Mouse (Mus musculus) heart, postnatal 0 days (tissue): ENCODE measurements around the gene Sla2. TPM values are rescaled to one million over a fixed set of nuclear protein-coding genes. Genes with fewer than 3 reads are reported as not detected.
A peak's percentile ranks its signal among the peaks of the same experiment; 100 is the strongest.

Experiments used
- ATAC-seq: fragments of 200-750 bp; cut with Nextera tagmentation; 2 replicates; pipeline ENCODE4 v1.8.0; 2017; ENCODE audit warnings: low read depth, moderate number of reproducible peaks, moderate library complexity; ENCODE audit not compliant: insufficient read depth
- DNase-seq: peaks from one replicate; pipeline ENCODE4 v3.0.0-alpha.2; 2016; ENCODE audit warnings: low spot score
- H3K27ac ChIP-seq: fragments of 300-500 bp; sonication (generic); 2 replicates; pipeline ENCODE4 v1.5.1; 2014; ENCODE audit warnings: low read depth, mild to moderate bottlenecking
- H3K27me3 ChIP-seq: fragments of 300-500 bp; sonication (generic); 2 replicates; pipeline ENCODE4 v1.6.1; 2014; ENCODE audit warnings: low read length, mixed read lengths; ENCODE audit not compliant: control insufficient read depth, insufficient read depth
- H3K36me3 ChIP-seq: fragments of 300-500 bp; sonication (generic); replicated peaks from 2 replicates; pipeline ENCODE4 v1.6.1; 2014; ENCODE audit warnings: low read length, mixed read lengths; ENCODE audit not compliant: control insufficient read depth, insufficient read depth
- H3K4me1 ChIP-seq: fragments of 300-500 bp; sonication (generic); 2 replicates; pipeline ENCODE4 v1.6.1; 2014; ENCODE audit warnings: antibody characterized with exemption; ENCODE audit not compliant: control insufficient read depth, insufficient read depth
- H3K4me2 ChIP-seq: fragments of 300-500 bp; sonication (generic); 2 replicates; pipeline ENCODE4 v1.6.1; 2014; ENCODE audit warnings: low read depth, mild to moderate bottlenecking, low read length, moderate library complexity
- H3K4me3 ChIP-seq: fragments of 300-500 bp; sonication (generic); 2 replicates; pipeline ENCODE4 v1.5.1; 2014; ENCODE audit warnings: low read depth, low read length
- H3K9ac ChIP-seq: fragments of 300-500 bp; sonication (generic); replicated peaks from 2 replicates; pipeline ENCODE4 v1.6.1; 2014; ENCODE audit warnings: low read depth, low read length, mixed read lengths
- H3K9me3 ChIP-seq: fragments of 300-500 bp; sonication (generic); replicated peaks from 2 replicates; pipeline ENCODE4 v1.6.1; 2016; ENCODE audit warnings: low read length; ENCODE audit not compliant: control insufficient read depth
- CTCF ChIP-seq: IDR thresholded peaks from 2 replicates; pipeline ENCODE4 v1.5.1; 2016; ENCODE audit warnings: antibody characterized with exemption, control low read depth, low read depth
- EP300 ChIP-seq: IDR thresholded peaks from 2 replicates; pipeline ENCODE4 v1.6.1; 2016; ENCODE audit warnings: antibody characterized with exemption, low read depth
- WGBS: fragments of 180-500 bp; shearing (Covaris S2); extraction: QIAGEN DNeasy Blood & Tissue Kit; methylation state at CpG from one replicate; pipeline ENCODE4 v1.1.7; 2014; 5-methylcytosine and 5-hydroxymethylcytosine counted together
- polyA plus RNA-seq: library from polyadenylated mRNA; unstranded; fragments of >200 nt; fragmentation: Nextera tagmentation; extraction: Ambion mirVana; gene quantifications from 2 replicates; pipeline ENCODE4 v1.2.1, GENCODE M21; 2015
- total RNA-seq: library from RNA; depleted of rRNA; stranded (reverse); fragments of >200 nt; gene quantifications from 2 replicates; pipeline ENCODE4 v1.2.3, GENCODE M21; 2014; ENCODE audit warnings: low replicate concordance

The Sla2 gene
- total and polyA plus RNA-seq, 2 experiments from 2014 or later, result 0.14 TPM; not detected in 1

DNA sequence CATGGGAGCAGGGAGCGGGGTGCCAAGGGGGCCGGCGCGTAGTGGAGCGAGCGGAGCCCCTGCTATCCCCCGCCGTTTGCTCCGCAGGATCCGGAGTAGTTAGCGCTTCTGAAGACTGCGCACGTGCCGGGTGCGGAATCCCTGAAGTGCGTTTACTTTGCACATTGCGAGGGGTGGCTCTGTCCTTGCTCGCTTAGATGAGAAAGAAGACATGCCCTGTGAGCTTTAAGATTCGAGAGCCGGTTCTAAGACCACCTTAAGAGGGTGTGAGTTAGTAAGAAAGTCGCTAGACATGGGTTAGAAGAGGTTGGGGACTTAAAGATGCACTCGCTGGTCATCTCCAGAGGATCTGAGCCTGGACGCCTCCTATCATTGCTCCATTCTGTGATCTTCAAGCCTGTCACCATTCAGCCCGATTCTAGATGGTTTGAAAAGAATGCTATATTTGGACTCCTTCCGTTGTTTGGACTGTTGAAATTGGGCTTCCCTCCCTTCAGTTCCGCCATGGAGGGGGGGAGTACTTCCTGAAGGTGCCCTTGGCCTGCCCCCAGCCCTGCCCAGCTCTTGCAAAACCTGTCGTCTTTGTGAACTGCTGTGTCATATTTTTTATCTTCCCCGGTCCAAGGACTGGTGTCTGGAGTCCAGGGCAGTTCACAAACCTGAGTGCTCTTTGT, 23.4 kb downstream of the Sla2 start:
- WGBS, result 1% methylated on average over 28 of the region's 28 CpGs
- peaks cover 13% of the 10 kb centered on the region for H3K4me1 ChIP-seq
- H3K4me2 ChIP-seq, result peak overlapping the region; percentile 91
- peak; percentile 43 for DNase-seq
- H3K27ac ChIP-seq, result peak overlapping the region; percentile 95
- H3K4me3 ChIP-seq, result peak overlapping the region; percentile 92
- peak overlapping the region; percentile 97 for H3K9ac ChIP-seq
- ATAC-seq, result peak; percentile 36
- TF ChIP-seq EP300, result no peak
- TF ChIP-seq CTCF, result no peak
- H3K9me3 ChIP-seq, result no peaks in the 10 kb centered on the region
- peaks cover 32% of the 10 kb centered on the region for H3K36me3 ChIP-seq
- H3K27me3 ChIP-seq, result no peaks in the 10 kb centered on the region

DNA sequence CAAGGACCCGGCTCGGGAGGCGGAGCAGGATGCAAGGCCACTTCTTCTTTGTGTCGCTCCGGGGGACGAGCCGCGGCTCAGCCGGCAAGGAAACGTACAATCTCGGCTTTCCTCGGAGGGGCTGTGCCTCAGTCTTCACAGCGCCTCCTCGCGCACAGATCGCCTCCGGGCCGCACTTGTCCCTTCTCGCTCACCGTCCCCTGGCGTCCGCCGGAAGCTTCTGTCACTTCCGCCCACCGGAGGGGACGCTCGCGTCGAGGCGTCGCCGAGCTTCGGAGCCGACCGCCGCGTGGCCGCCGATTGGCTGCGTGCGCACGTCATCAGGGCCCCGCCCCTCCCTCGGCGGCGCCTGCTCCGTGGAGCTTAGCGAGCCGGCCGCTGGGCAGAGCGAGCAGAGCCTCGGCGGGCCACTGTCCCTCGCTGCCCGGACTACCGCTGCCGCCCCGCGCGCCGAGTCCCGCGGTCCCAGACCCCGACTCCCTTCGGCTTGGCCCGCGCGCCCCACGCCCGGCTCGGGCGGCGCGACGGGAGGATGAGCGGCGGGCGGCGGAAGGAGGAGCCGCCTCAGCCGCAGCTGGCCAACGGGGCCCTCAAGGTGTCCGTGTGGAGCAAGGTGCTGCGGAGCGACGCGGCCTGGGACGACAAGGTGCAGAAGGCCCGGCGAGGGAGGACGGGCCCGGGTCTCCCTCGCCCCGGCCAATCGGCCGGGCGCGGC, 24.1 kb downstream of the Sla2 start, which contains the start of gene Rab5if:
Gene Rab5if, plus strand, starts transcription at position 357 of the 715 bp plus-strand sequence.
- H3K4me1 ChIP-seq, result peaks cover 13% of the 10 kb centered on the region
- DNase-seq, result peak; percentile 95
- peak; percentile 96 for ATAC-seq
- H3K27ac ChIP-seq, result peak within 1 kb of the TSS; percentile 95
- peaks cover 30% of the 10 kb centered on the region for H3K36me3 ChIP-seq
- peak within 1 kb of the TSS; percentile 97 for H3K9ac ChIP-seq
- no peaks in the 10 kb centered on the region for H3K27me3 ChIP-seq
- TF ChIP-seq EP300 (peak; percentile 87; the same call in 1 of the 2 replicates), CTCF (peak; percentile 70)
- peak within 1 kb of the TSS; percentile 91 for H3K4me2 ChIP-seq
- no peaks in the 10 kb centered on the region for H3K9me3 ChIP-seq
- peak within 1 kb of the TSS; percentile 92 for H3K4me3 ChIP-seq
- under 1% methylated on average over 97 of the region's 98 CpGs for WGBS

DNA sequence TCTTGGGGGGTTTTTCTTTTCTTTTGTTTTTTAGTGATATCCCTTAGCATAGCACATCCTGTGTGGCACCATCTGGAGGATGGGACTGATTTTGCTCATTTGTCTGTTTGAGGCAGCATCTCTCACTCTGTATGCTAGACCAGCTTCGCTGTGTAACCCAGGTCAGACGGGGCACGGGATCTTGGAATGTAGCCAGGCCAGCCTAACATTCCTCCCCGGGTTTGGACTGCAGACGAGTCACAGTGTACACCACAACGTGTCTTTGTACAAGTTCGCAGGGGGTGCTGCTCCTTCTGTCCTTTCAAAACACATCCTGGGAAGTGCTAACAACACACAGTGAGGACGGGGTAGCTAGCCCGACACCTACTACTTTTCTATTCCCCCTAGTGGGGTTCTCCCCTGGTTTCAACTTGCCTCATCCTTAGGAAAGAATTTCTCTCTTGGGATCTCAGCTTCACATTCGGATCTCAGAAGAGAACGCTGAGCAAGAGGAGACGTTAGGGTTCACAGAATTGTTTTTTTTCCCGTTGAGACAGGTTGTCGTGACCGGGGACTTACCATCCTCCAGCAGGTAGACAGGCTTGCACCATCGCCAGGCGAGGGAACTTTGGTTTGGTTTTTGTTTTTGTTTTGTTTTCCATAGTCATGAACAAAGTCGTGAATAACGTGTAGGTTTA, 24.8 kb downstream of the Sla2 start:
- under 1% methylated on average over 19 of the region's 19 CpGs for WGBS
- ATAC-seq, result no peak
- peak overlapping the region; percentile 95 for H3K27ac ChIP-seq
- H3K4me1 ChIP-seq, result peaks cover 14% of the 10 kb centered on the region
- H3K4me2 ChIP-seq, result peak overlapping the region; percentile 91
- no peaks in the 10 kb centered on the region for H3K27me3 ChIP-seq
- H3K4me3 ChIP-seq, result peak overlapping the region; percentile 92
- H3K9me3 ChIP-seq, result no peaks in the 10 kb centered on the region
- peak; percentile 44 for DNase-seq
- peak overlapping the region; percentile 73 for H3K9ac ChIP-seq
- peaks cover 23% of the 10 kb centered on the region for H3K36me3 ChIP-seq
- TF ChIP-seq EP300 (no peak), CTCF (no peak)

DNA sequence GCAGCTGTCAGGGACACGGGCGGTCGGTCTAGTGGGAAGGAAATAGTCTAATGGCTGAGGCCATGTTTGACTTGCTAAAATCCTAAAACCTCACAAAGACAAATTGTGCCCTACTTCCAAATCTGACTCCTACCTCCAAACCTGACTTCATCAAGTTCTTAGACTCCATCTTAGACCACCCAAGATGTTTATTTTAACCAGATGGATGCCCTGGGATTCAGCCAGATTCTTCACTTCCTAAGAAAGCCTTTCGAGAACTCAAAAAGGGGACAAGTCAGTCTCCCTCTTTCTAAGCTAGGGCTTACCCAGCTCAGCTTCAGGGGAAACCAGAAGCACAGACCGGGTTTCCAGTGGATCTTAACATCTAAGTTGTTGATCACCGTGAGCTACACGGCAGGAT, 28.3 kb downstream of the Sla2 start:
- Histone ChIP-seq H3K4me1 (peaks cover 10% of the 10 kb centered on the region; the same call in 1 of the 2 replicates), H3K36me3 (no peaks in the 10 kb centered on the region), H3K4me3 (no peak overlapping the region), H3K9me3 (no peaks in the 10 kb centered on the region), H3K4me2 (no peak overlapping the region), H3K27ac (no peak overlapping the region), H3K9ac (no peak overlapping the region), H3K27me3 (no peaks in the 10 kb centered on the region)
- ATAC-seq, result no peak
- no peak for TF ChIP-seq EP300
- no peak for TF ChIP-seq CTCF
- WGBS, result 79% methylated on average over 7 of the region's 7 CpGs
- DNase-seq, result no peak

DNA sequence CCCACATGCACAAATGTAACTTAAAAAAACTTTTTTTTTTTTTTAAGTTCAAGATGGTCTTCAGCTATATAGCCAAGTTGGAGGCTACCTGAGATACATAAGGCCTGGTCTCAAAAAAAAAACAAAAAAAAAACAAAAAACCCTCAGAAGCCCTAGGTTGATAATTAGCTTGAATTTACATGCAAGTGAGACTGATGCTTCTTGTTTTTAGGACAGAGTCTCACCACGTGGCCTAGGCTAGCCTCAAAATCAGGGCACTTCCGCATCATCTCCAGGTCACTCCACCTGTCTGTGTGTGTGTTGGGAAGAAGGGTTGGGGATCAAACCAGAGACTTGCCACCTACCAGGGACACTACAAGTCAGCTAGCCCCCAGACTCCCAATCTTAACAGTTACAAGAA, 29.2 kb downstream of the Sla2 start, which contains the start of gene 4930518I15Rik:
Gene 4930518I15Rik, minus strand, starts transcription at position 112 of the 400 bp plus-strand sequence.
- Histone ChIP-seq H3K27me3 (no peaks in the 10 kb centered on the region), H3K36me3 (no peaks in the 10 kb centered on the region), H3K27ac (peak within 1 kb of the TSS; percentile 68), H3K9me3 (no peaks in the 10 kb centered on the region), H3K4me2 (peak within 1 kb of the TSS; percentile 48), H3K9ac (peak within 1 kb of the TSS; percentile 22; the same call in 1 of the 2 replicates), H3K4me1 (0 out of 2 replicates have a peak, but pooled peaks cover 10% of the 10 kb centered on the region), H3K4me3 (peak within 1 kb of the TSS; percentile 23)
- ATAC-seq (no peak), DNase-seq (no peak)
- TF ChIP-seq CTCF, result no peak
- no peak for TF ChIP-seq EP300
- WGBS, result 92% methylated on average over 2 of the region's 2 CpGs
